Mouse (Mus musculus) liver, embryonic 14.5 days (tissue): ENCODE results near the gene Rbm4b.

Experiments used
- CTCF ChIP-seq: IDR thresholded peaks from 2 replicates; pipeline ENCODE4 v1.5.1; 2016; ENCODE audit warnings: antibody characterized with exemption, low read depth, control low read depth
- EP300 ChIP-seq: IDR thresholded peaks from 2 replicates; pipeline ENCODE4 v1.6.1; 2016; ENCODE audit warnings: antibody characterized with exemption, low read depth

DNA sequence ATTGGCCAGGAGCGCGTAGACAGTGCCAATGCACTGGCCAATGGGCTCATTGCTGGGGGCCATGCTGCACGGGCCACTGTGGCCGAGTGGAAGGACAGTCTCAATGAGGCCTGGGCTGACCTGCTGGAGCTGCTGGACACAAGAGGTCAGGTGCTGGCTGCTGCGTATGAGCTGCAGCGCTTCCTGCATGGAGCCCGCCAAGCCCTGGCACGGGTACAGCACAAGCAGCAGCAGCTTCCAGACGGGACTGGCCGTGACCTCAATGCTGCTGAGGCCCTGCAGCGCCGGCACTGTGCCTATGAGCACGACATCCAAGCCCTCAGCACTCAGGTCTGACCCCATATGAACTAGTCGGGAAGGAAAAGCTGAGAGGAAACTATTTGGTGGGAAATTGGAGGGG is 9.7 kb upstream of the Rbm4b start:
- TF ChIP-seq EP300, result no peak
- no peak for TF ChIP-seq CTCF
